Mouse (Mus musculus): ENCODE results near the gene Pate1.

DNA sequence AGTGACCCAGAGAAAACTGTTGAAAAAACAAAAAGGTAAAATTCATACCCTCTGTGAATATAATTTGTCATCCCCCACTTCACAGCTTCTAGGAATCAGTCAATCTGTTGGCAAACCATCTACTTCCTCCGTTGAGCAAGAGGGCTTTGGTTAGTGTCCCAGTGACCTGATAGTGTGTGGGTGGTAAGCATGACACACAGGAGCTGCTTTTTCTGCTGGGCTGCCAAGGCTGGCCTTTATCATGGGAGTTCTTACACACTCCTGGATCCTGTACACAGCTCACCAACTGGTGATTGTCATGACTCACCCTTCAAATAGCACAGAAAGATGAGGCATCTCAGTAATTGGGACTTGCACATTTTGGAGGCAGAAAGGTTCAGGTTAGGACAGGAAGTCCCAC is at the start of gene Pate1:
- TF ChIP-seq EP300 (optimal IDR thresholded peaks at IDR 0.05) (no peak), CTCF (IDR thresholded peaks at IDR 0.05; ENCODE audit: low read depth) (no peak)
